Mouse (Mus musculus) hindbrain, embryonic 10.5 days (tissue): ENCODE data around the gene Piezo1. TPM values are rescaled to one million over a fixed set of nuclear protein-coding genes. Genes with fewer than 3 reads are reported as not detected.
A peak's percentile ranks its signal among the peaks of the same experiment; 100 is the strongest.

Source experiments
- DNase-seq: peaks from one replicate; pipeline ENCODE4 v3.0.0-alpha.2; 2017; ENCODE audit warnings: low spot score
- H3K27ac ChIP-seq: fragments of 300-500 bp; sonication (generic); 2 replicates; pipeline ENCODE4 v1.5.1; 2016; ENCODE audit warnings: mild to moderate bottlenecking, moderate library complexity
- H3K27me3 ChIP-seq: fragments of 300-500 bp; sonication (generic); 2 replicates; pipeline ENCODE4 v1.6.1; 2016; ENCODE audit warnings: mild to moderate bottlenecking; ENCODE audit not compliant: poor library complexity, insufficient read depth, severe bottlenecking
- H3K36me3 ChIP-seq: fragments of 300-500 bp; sonication (generic); 2 replicates; pipeline ENCODE4 v1.6.1; 2016; ENCODE audit warnings: mild to moderate bottlenecking, moderate library complexity
- H3K4me1 ChIP-seq: fragments of 300-500 bp; sonication (generic); replicated peaks from 2 replicates; pipeline ENCODE4 v1.6.1; 2016; ENCODE audit warnings: mild to moderate bottlenecking
- H3K4me3 ChIP-seq: fragments of 300-500 bp; sonication (generic); 2 replicates; pipeline ENCODE4 v1.5.1; 2016; ENCODE audit warnings: mild to moderate bottlenecking, moderate library complexity
- H3K9me3 ChIP-seq: fragments of 300-500 bp; sonication (generic); 2 replicates; pipeline ENCODE4 v1.6.1; 2016; ENCODE audit warnings: mild to moderate bottlenecking, moderate library complexity
- WGBS: fragments of 180-500 bp; shearing (Covaris S2); methylation state at CpG from one replicate; pipeline ENCODE4 v1.1.7; 2016; 5-methylcytosine and 5-hydroxymethylcytosine counted together
- polyA plus RNA-seq: library from polyadenylated mRNA; unstranded; fragments of >200 nt; fragmentation: Nextera tagmentation; extraction: Ambion mirVana; gene quantifications from 2 replicates; pipeline ENCODE4 v1.2.1, GENCODE M21; 2016

Gene Piezo1
- polyA plus RNA-seq, 1 experiment from 2014 or later = 6.5 TPM

- peak; percentile 15 for DNase-seq
- peak overlapping the region; percentile 62; the same call in 1 of the 2 replicates for H3K4me3 ChIP-seq
- 75% methylated on average over 11 of the region's 11 CpGs for WGBS
- H3K27ac ChIP-seq = peak overlapping the region; percentile 86
- H3K27me3 ChIP-seq = peaks cover 6% of the 10 kb centered on the region; the same call in 1 of the 2 replicates
- H3K9me3 ChIP-seq = peaks cover 5% of the 10 kb centered on the region; the same call in 1 of the 2 replicates
- H3K36me3 ChIP-seq = peaks cover 50% of the 10 kb centered on the region
- H3K4me1 ChIP-seq = peaks cover 35% of the 10 kb centered on the region
Observed at GRCm38 (mm10) chr8:122433269-122433905, 117.7 kb downstream of the Piezo1 start.

- Histone ChIP-seq H3K4me3 (peak within 1 kb of the TSS; percentile 62), H3K27me3 (peaks cover 6% of the 10 kb centered on the region; the same call in 1 of the 2 replicates), H3K36me3 (peaks cover 43% of the 10 kb centered on the region), H3K9me3 (peaks cover 5% of the 10 kb centered on the region; the same call in 1 of the 2 replicates), H3K4me1 (peaks cover 32% of the 10 kb centered on the region), H3K27ac (peak within 1 kb of the TSS; percentile 86)
- 5% methylated on average over 45 of the region's 45 CpGs for WGBS
- DNase-seq = peak; percentile 60
Observed at GRCm38 (mm10) chr8:122432443-122433268, 118.5 kb downstream of the Piezo1 start, which contains the start of gene Cyba. Cyba (minus strand) TSS chr8:122432930.

Other genes with a start within 250 kb of the Piezo1 start
- not detected in 2 replicates for gene Trhr2, start 190.6 kb downstream of the Piezo1 start, polyA plus RNA-seq
- 67.6 and 75.0 TPM in 2 replicates for gene Zc3h18, start 174.7 kb downstream of the Piezo1 start, polyA plus RNA-seq
- not detected in 2 replicates for gene Il17c, start 129.3 kb downstream of the Piezo1 start, polyA plus RNA-seq
- gene Cyba, start 118.4 kb downstream of the Piezo1 start, polyA plus RNA-seq = 75.4 and 76.6 TPM in 2 replicates
- 61.8 and 65.1 TPM in 2 replicates for gene Mvd, start 107.9 kb downstream of the Piezo1 start, polyA plus RNA-seq
- 0.16 TPM in 1 of 2 replicates, not detected in the other for gene Snai3, start 90.6 kb downstream of the Piezo1 start, polyA plus RNA-seq
- 31.8 and 33.6 TPM in 2 replicates for gene Rnf166, start 75.3 kb downstream of the Piezo1 start, polyA plus RNA-seq
- 74.1 and 74.7 TPM in 2 replicates for gene Ctu2, start 75.2 kb downstream of the Piezo1 start, polyA plus RNA-seq
- 56.0 and 64.3 TPM in 2 replicates for gene Cdt1, start 16.7 kb upstream of the Piezo1 start, polyA plus RNA-seq
- 237 and 268 TPM in 2 replicates for gene Aprt, start 25.6 kb upstream of the Piezo1 start, polyA plus RNA-seq
- 7.1 and 7.2 TPM in 2 replicates for gene Galns, start 60.1 kb upstream of the Piezo1 start, polyA plus RNA-seq
- gene Trappc2l, start 60.3 kb upstream of the Piezo1 start, polyA plus RNA-seq = 53.3 and 68.5 TPM in 2 replicates
- not detected in 2 replicates for gene Pabpn1l, start 71.4 kb upstream of the Piezo1 start, polyA plus RNA-seq
- 2.2 and 5.4 TPM in 2 replicates for gene Cbfa2t3, start 147.8 kb upstream of the Piezo1 start, polyA plus RNA-seq
- 16.5 and 18.0 TPM in 2 replicates for gene Acsf3, start 224.2 kb upstream of the Piezo1 start, polyA plus RNA-seq